Mouse (Mus musculus) forebrain, embryonic 13.5 days (tissue): ENCODE data around the gene P4ha3. TPM values are rescaled to one million over a fixed set of nuclear protein-coding genes. Genes with fewer than 3 reads are reported as not detected.

ENCODE experiments used
- ATAC-seq: fragments of 200-750 bp; cut with Nextera tagmentation; 2 replicates; pipeline ENCODE4 v1.8.0; 2017
- H3K27ac ChIP-seq: fragments of 300-500 bp; sonication (generic); 2 replicates; pipeline ENCODE4 v1.5.1; 2015; ENCODE audit warnings: inconsistent platforms, mild to moderate bottlenecking, moderate library complexity
- H3K27me3 ChIP-seq: fragments of 300-500 bp; sonication (generic); 2 replicates; pipeline ENCODE4 v1.6.1; 2015; ENCODE audit warnings: mild to moderate bottlenecking, inconsistent platforms
- H3K36me3 ChIP-seq: fragments of 300-500 bp; sonication (generic); 2 replicates; pipeline ENCODE4 v1.6.1; 2015; ENCODE audit warnings: mild to moderate bottlenecking, inconsistent platforms; ENCODE audit not compliant: poor library complexity, severe bottlenecking
- H3K4me1 ChIP-seq: fragments of 300-500 bp; sonication (generic); 2 replicates; pipeline ENCODE4 v1.6.1; 2015; ENCODE audit warnings: inconsistent platforms
- H3K4me2 ChIP-seq: fragments of 300-500 bp; sonication (generic); 2 replicates; pipeline ENCODE4 v1.6.1; 2015; ENCODE audit warnings: inconsistent platforms, mild to moderate bottlenecking, moderate library complexity
- H3K4me3 ChIP-seq: fragments of 300-500 bp; sonication (generic); 2 replicates; pipeline ENCODE4 v1.5.1; 2015; ENCODE audit warnings: mild to moderate bottlenecking, inconsistent platforms
- H3K9ac ChIP-seq: fragments of 300-500 bp; sonication (generic); 2 replicates; pipeline ENCODE4 v1.6.1; 2015; ENCODE audit warnings: mild to moderate bottlenecking, inconsistent platforms
- H3K9me3 ChIP-seq: fragments of 300-500 bp; sonication (generic); replicated peaks from 2 replicates; pipeline ENCODE4 v1.6.1; 2016; ENCODE audit warnings: inconsistent platforms
- WGBS: fragments of 180-500 bp; shearing (Covaris S2); methylation state at CpG from one replicate; pipeline ENCODE4 v1.1.7; 2015; 5-methylcytosine and 5-hydroxymethylcytosine counted together
- polyA plus RNA-seq: library from polyadenylated mRNA; unstranded; fragments of >200 nt; fragmentation: Nextera tagmentation; extraction: Ambion mirVana; gene quantifications from 2 replicates; pipeline ENCODE4 v1.2.1, GENCODE M21; 2015

Gene P4ha3
- polyA plus RNA-seq, 1 experiment from 2014 or later: 1.0 TPM

- Histone ChIP-seq H3K4me3 (no peak overlapping the region), H3K36me3 (no peaks in the 10 kb centered on the region), H3K4me1 (peaks cover 37% of the 10 kb centered on the region), H3K9me3 (no peaks in the 10 kb centered on the region), H3K4me2 (no peak overlapping the region), H3K9ac (no peak overlapping the region), H3K27me3 (no peaks in the 10 kb centered on the region), H3K27ac (peak overlapping the region; percentile 75; the same call in 1 of the 2 replicates)
- peak; percentile 68; the same call in 1 of the 2 replicates for ATAC-seq
- WGBS: 30% methylated on average over 1 of the region's 1 CpGs
Measured at GRCm38 (mm10) chr7:100309216-100309615, 23.9 kb downstream of the P4ha3 start.

DNA sequence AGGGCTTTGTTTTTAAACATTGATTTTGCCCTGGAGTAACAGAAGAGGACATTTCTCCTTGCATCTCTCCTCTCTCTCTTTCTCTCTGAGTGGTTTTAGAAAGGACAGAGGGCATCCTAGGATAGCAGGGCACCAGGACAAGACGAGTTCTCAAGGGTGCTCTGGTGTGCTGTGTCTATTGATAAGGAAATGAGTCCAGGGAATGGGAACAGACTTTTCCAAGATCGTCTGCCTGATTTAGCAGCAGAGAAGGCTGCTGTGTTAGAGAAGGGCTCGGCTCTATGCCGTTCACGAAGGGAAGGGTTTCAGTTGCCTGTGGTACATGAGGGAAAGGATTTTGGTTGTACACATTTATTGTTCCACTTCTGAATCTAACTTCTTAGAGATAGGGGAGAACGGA is 24.4 kb downstream of the P4ha3 start:
- H3K4me2 ChIP-seq: no peak overlapping the region
- H3K4me1 ChIP-seq: peaks cover 37% of the 10 kb centered on the region
- 31% methylated on average over 6 of the region's 6 CpGs for WGBS
- H3K36me3 ChIP-seq: no peaks in the 10 kb centered on the region
- ATAC-seq: no peak
- no peak overlapping the region for H3K4me3 ChIP-seq
- H3K27ac ChIP-seq: peak overlapping the region; percentile 75
- H3K9ac ChIP-seq: 0 out of 2 replicates have a peak overlapping the region, but pooled peaks have one; percentile 3
- H3K27me3 ChIP-seq: no peaks in the 10 kb centered on the region
- no peaks in the 10 kb centered on the region for H3K9me3 ChIP-seq

DNA sequence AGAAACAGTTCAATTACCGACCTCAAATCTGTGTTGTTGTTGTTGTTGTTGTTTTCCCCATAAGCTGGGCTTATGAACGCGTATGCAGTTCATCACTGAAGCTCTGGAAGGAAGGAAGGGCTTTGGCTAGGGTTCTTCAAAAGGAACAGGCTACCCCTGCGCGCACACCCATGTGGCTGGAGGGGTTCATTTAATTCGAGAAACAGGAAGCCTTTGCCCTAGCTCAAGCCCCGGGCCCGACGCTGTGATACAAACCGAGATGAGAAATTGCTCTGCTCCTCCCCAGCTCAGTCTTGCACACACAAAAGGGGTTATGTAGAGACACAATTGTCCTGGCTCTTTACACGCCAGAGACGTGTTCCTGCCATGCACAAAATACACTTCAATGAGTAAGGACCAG is 25.0 kb downstream of the P4ha3 start:
- Histone ChIP-seq H3K9me3 (no peaks in the 10 kb centered on the region), H3K4me3 (no peak overlapping the region), H3K4me2 (no peak overlapping the region), H3K27ac (peak overlapping the region; percentile 75; the same call in 1 of the 2 replicates), H3K27me3 (no peaks in the 10 kb centered on the region), H3K9ac (0 out of 2 replicates have a peak overlapping the region, but pooled peaks have one; percentile 3), H3K4me1 (peaks cover 37% of the 10 kb centered on the region), H3K36me3 (no peaks in the 10 kb centered on the region)
- ATAC-seq: no peak
- WGBS: 76% methylated on average over 12 of the region's 12 CpGs

DNA sequence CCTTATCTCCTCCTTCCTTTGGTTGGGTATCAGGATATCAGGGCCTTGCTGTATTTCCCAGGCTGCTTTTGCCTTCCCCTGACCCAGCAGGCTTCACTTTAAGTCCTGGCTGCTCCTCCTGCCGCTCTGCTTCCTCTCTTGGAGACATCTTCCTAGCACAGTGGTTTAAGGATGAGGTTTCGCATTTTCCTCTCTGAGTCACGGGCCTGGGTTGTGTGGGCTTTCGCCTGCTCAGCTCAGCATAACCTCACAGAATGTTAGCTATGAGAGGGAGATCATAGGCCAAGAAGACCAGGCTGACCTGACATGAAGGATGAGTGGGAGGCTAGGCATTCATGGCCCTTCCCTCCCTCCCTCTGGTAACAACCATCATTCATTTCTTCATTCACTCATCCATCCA is 27.4 kb downstream of the P4ha3 start:
- Histone ChIP-seq H3K9me3 (no peaks in the 10 kb centered on the region), H3K27me3 (no peaks in the 10 kb centered on the region), H3K27ac (no peak overlapping the region), H3K4me3 (no peak overlapping the region), H3K4me2 (no peak overlapping the region), H3K9ac (no peak overlapping the region), H3K4me1 (peaks cover 32% of the 10 kb centered on the region), H3K36me3 (no peaks in the 10 kb centered on the region)
- 91% methylated on average over 4 of the region's 4 CpGs for WGBS
- no peak for ATAC-seq

DNA sequence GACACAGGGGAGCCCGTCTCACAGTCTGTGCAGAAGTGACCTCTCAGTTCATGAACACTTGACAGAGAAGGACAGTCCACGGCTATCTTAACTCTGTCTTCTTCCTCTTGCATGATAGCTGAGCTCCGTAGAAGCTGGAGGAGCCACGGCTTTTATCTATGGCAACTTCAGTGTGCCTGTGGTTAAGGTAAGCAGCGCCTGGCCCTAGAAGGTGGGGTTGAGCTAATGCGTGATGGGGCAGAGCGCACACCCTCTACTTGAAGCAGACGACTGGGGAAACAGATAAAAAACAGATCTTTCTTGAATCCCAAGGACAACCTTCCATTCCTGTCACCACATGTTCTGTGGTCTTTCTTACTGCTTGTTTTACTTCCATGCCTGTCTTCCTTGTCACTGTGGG is 31.6 kb downstream of the P4ha3 start:
- ATAC-seq: no peak
- Histone ChIP-seq H3K4me3 (no peak overlapping the region), H3K9me3 (no peaks in the 10 kb centered on the region), H3K27me3 (no peaks in the 10 kb centered on the region), H3K4me1 (no peaks in the 10 kb centered on the region), H3K9ac (no peak overlapping the region), H3K27ac (no peak overlapping the region), H3K4me2 (no peak overlapping the region), H3K36me3 (no peaks in the 10 kb centered on the region)
- 93% methylated on average over 8 of the region's 8 CpGs for WGBS

DNA sequence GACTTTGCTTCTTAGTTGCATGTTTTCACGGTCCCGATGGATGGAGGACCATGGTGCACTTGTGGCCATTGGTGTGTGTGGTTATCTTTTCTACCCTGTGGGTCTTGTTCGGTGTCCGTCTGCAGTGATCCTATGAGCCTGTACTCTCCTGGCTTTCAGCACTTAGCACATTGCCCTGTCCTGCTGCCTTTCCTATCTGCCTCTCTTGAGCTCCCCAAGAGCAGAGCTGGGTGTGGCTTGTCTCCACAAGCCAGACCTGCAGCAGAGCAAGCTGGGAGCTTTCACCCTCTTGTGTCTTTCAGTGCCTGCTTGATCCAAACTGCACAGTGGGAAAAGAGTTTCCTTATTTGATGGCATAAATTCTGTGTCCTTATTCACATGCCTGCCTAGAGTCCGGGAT is 32.2 kb downstream of the P4ha3 start:
- Histone ChIP-seq H3K27ac (no peak overlapping the region), H3K4me3 (no peak overlapping the region), H3K9ac (no peak overlapping the region), H3K4me2 (no peak overlapping the region), H3K27me3 (no peaks in the 10 kb centered on the region), H3K36me3 (no peaks in the 10 kb centered on the region), H3K9me3 (no peaks in the 10 kb centered on the region), H3K4me1 (no peaks in the 10 kb centered on the region)
- WGBS: 96% methylated on average over 5 of the region's 5 CpGs
- no peak for ATAC-seq

- 93% methylated on average over 3 of the region's 3 CpGs for WGBS
- Histone ChIP-seq H3K9me3 (no peaks in the 10 kb centered on the region), H3K4me3 (no peak overlapping the region), H3K9ac (no peak overlapping the region), H3K4me2 (no peak overlapping the region), H3K27me3 (no peaks in the 10 kb centered on the region), H3K36me3 (peaks cover 39% of the 10 kb centered on the region), H3K4me1 (no peaks in the 10 kb centered on the region), H3K27ac (no peak overlapping the region)
- ATAC-seq: no peak
Measured at GRCm38 (mm10) chr7:100323721-100324120, 38.4 kb downstream of the P4ha3 start.

DNA sequence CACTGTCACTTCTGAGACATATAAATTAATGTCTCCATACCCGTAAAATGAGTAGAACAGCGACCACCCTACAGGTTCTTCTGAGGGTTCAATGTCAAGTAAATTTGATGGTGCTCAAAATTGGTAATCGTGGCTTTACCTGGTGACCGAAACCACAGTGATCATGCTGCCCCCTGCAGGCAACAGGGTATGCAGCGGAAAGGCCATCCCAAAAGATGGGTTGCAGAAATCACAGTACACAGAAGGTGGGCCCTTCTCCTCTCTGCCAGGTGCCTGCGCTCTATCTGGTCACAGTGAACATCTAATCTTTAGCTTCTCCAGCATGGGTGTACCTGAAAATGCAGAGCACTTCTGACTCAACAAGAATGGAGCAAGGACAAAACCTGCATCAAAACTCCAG is 40.2 kb downstream of the P4ha3 start:
- Histone ChIP-seq H3K4me3 (no peak overlapping the region), H3K36me3 (peaks cover 54% of the 10 kb centered on the region), H3K9ac (no peak overlapping the region), H3K9me3 (no peaks in the 10 kb centered on the region), H3K4me2 (no peak overlapping the region), H3K4me1 (no peaks in the 10 kb centered on the region), H3K27ac (no peak overlapping the region), H3K27me3 (no peaks in the 10 kb centered on the region)
- 82% methylated on average over 6 of the region's 6 CpGs for WGBS
- ATAC-seq: no peak

- H3K27me3 ChIP-seq: no peaks in the 10 kb centered on the region
- H3K4me2 ChIP-seq: no peak overlapping the region
- no peaks in the 10 kb centered on the region for H3K4me1 ChIP-seq
- no peak overlapping the region for H3K9ac ChIP-seq
- no peak overlapping the region for H3K4me3 ChIP-seq
- no peaks in the 10 kb centered on the region for H3K9me3 ChIP-seq
- 93% methylated on average over 7 of the region's 7 CpGs for WGBS
- ATAC-seq: no peak
- H3K36me3 ChIP-seq: peaks cover 74% of the 10 kb centered on the region
- H3K27ac ChIP-seq: no peak overlapping the region
Measured at GRCm38 (mm10) chr7:100327514-100327913, 42.2 kb downstream of the P4ha3 start.

GRCm38 (mm10) chr7:100328636-100329035 is 43.3 kb downstream of the P4ha3 start:
- Histone ChIP-seq H3K9ac (no peak overlapping the region), H3K36me3 (peaks cover 85% of the 10 kb centered on the region), H3K4me2 (no peak overlapping the region), H3K4me3 (no peak overlapping the region), H3K27ac (no peak overlapping the region), H3K4me1 (no peaks in the 10 kb centered on the region), H3K27me3 (no peaks in the 10 kb centered on the region), H3K9me3 (no peaks in the 10 kb centered on the region)
- WGBS: 91% methylated on average over 4 of the region's 4 CpGs
- ATAC-seq: no peak

- no peak for ATAC-seq
- Histone ChIP-seq H3K27me3 (no peaks in the 10 kb centered on the region), H3K4me2 (no peak overlapping the region), H3K9me3 (no peaks in the 10 kb centered on the region), H3K36me3 (peaks cover 96% of the 10 kb centered on the region), H3K4me1 (no peaks in the 10 kb centered on the region), H3K9ac (no peak overlapping the region), H3K4me3 (no peak overlapping the region), H3K27ac (no peak overlapping the region)
- 93% methylated on average over 3 of the region's 3 CpGs for WGBS
Measured at GRCm38 (mm10) chr7:100331269-100331668, 45.9 kb downstream of the P4ha3 start.

GRCm38 (mm10) chr7:100335921-100336320 is 50.6 kb downstream of the P4ha3 start:
- no peak overlapping the region for H3K4me2 ChIP-seq
- no peaks in the 10 kb centered on the region for H3K9me3 ChIP-seq
- no peak for ATAC-seq
- H3K4me3 ChIP-seq: no peak overlapping the region
- no peak overlapping the region for H3K27ac ChIP-seq
- WGBS: 95% methylated on average over 2 of the region's 2 CpGs
- no peaks in the 10 kb centered on the region for H3K4me1 ChIP-seq
- no peaks in the 10 kb centered on the region for H3K27me3 ChIP-seq
- H3K9ac ChIP-seq: no peak overlapping the region
- peaks cover 95% of the 10 kb centered on the region for H3K36me3 ChIP-seq

DNA sequence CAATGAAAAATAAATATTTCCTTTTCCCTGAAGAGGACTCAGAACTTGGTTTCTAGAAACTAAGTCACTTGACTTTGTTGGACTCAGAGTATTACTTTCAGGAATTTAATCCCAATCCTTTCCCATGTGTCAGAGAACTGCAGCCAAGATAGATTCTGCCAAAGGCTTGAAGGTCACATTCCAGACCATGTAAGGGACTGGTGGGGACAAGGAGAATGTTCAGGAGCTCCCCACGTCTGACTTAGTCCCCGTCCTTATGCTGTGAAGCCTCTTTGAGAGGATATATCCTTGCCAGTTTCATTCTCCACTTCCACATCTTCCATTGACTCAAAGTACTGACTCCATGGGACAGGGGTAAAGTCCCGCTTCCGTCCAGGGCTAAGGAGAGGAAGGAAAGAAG is 69.7 kb downstream of the P4ha3 start:
- WGBS: 94% methylated on average over 4 of the region's 4 CpGs
- Histone ChIP-seq H3K4me3 (no peak overlapping the region), H3K9me3 (no peaks in the 10 kb centered on the region), H3K27ac (no peak overlapping the region), H3K27me3 (no peaks in the 10 kb centered on the region), H3K4me2 (no peak overlapping the region), H3K4me1 (no peaks in the 10 kb centered on the region), H3K9ac (no peak overlapping the region), H3K36me3 (peaks cover 22% of the 10 kb centered on the region)
- ATAC-seq: no peak
